Mouse (Mus musculus) neural tube, embryonic 14.5 days (tissue): ENCODE data around the gene Hoxc8. TPM values are rescaled to one million over a fixed set of nuclear protein-coding genes. Genes with fewer than 3 reads are reported as not detected.

Experiments
- ATAC-seq: fragments of 200-750 bp; cut with Nextera tagmentation; 2 replicates; pipeline ENCODE4 v1.8.0; 2017; ENCODE audit warnings: low read depth, mild to moderate bottlenecking, moderate TSS enrichment, moderate library complexity
- H3K27ac ChIP-seq: fragments of 300-500 bp; sonication (generic); 2 replicates; pipeline ENCODE4 v1.5.1; 2014; ENCODE audit warnings: low read depth, mild to moderate bottlenecking, control low read depth, low read length, moderate library complexity, mixed read lengths
- H3K27me3 ChIP-seq: fragments of 300-500 bp; sonication (generic); 2 replicates; pipeline ENCODE4 v1.6.1; 2014; ENCODE audit warnings: low read length; ENCODE audit not compliant: control insufficient read depth, insufficient read depth
- H3K36me3 ChIP-seq: fragments of 300-500 bp; sonication (generic); 2 replicates; pipeline ENCODE4 v1.6.1; 2014; ENCODE audit warnings: low read length, mixed read lengths; ENCODE audit not compliant: control insufficient read depth, insufficient read depth
- H3K4me1 ChIP-seq: fragments of 300-500 bp; sonication (generic); 2 replicates; pipeline ENCODE4 v1.6.1; 2014; ENCODE audit warnings: low read length; ENCODE audit not compliant: control insufficient read depth, insufficient read depth
- H3K4me2 ChIP-seq: fragments of 300-500 bp; sonication (generic); 2 replicates; pipeline ENCODE4 v1.6.1; 2014; ENCODE audit warnings: mild to moderate bottlenecking, low read depth, low read length, control low read depth
- H3K4me3 ChIP-seq: fragments of 300-500 bp; sonication (generic); 2 replicates; pipeline ENCODE4 v1.5.1; 2014; ENCODE audit warnings: low read depth, low read length, control low read depth, mixed read lengths
- H3K9ac ChIP-seq: fragments of 300-500 bp; sonication (generic); replicated peaks from 2 replicates; pipeline ENCODE4 v1.6.1; 2014; ENCODE audit warnings: low read depth, mild to moderate bottlenecking, control low read depth, low read length, mixed read lengths
- H3K9me3 ChIP-seq: fragments of 300-500 bp; sonication (generic); 2 replicates; pipeline ENCODE4 v1.6.1; 2016; ENCODE audit warnings: low read length; ENCODE audit not compliant: control insufficient read depth
- WGBS: fragments of 180-500 bp; shearing (Covaris S2); extraction: QIAGEN DNeasy Blood & Tissue Kit; methylation state at CpG from one replicate; pipeline ENCODE4 v1.1.7; 2014; 5-methylcytosine and 5-hydroxymethylcytosine counted together
- microRNA counts: library from miRNA; unstranded; fragments of <30 nt; microRNA quantifications from one replicate; lab custom pipeline; 2016
- microRNA-seq: library from miRNA; unstranded; fragments of <30 nt; microRNA quantifications from one replicate; pipeline ENCODE4, GENCODE M21; 2016
- polyA plus RNA-seq: library from polyadenylated mRNA; unstranded; fragments of >200 nt; fragmentation: Nextera tagmentation; extraction: Ambion mirVana; gene quantifications from 2 replicates; pipeline ENCODE4 v1.2.1, GENCODE M21; 2014

The Hoxc8 gene
- polyA plus RNA-seq, 1 experiment from 2014 or later = 50.1 TPM

DNA sequence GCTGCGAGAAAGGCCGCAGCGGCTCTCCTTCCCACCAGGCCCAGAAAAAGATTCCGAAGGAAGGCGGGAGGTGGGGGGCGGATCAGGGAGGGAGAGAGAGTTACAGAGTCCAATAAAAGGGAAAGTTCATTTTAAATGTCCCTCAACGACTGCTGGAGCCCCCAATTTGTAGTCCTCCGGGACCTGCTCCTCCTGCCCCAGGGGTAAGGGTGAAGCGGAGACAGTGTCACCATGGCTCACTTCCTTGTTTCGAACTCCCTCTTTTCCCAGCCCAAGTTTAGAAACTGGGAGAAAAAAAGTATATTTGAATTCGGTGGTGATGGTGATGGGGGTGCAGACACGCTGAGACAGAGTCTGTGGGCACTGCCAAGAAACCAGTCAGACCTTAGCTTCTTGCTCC is 50.2 kb downstream of the Hoxc8 start:
- Histone ChIP-seq H3K27me3 (no peaks in the 10 kb centered on the region), H3K9me3 (no peaks in the 10 kb centered on the region), H3K36me3 (no peaks in the 10 kb centered on the region), H3K4me1 (peaks cover 42% of the 10 kb centered on the region), H3K4me3 (no peak overlapping the region), H3K4me2 (peak overlapping the region; percentile 39; the same call in 1 of the 2 replicates), H3K9ac (peak overlapping the region; percentile 47), H3K27ac (peak overlapping the region; percentile 52)
- no peak for ATAC-seq
- 4% methylated on average over 12 of the region's 12 CpGs for WGBS

DNA sequence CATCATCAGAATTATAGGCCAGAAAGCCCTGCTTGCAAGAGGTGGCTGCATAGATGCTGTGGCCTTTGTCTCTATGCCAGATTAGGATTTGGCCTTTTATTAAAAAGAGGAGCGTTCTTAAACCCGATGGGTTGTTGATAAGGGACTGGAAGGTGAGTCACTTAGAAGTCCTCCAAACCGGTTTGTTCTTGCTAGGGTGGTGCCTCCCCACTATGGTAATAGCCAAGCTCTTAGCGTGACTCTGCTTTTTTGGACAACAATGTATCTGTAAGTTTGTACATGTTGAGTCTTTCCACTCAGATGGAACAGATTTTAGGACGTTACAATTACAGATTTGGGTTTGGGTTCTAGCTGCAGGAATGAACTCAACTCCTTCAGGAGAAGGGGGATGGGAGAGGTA is 51.2 kb downstream of the Hoxc8 start:
- Histone ChIP-seq H3K4me3 (no peak overlapping the region), H3K36me3 (no peaks in the 10 kb centered on the region), H3K4me1 (peaks cover 33% of the 10 kb centered on the region), H3K27ac (peak overlapping the region; percentile 69; the same call in 1 of the 2 replicates), H3K27me3 (no peaks in the 10 kb centered on the region), H3K4me2 (0 out of 2 replicates have a peak overlapping the region, but pooled peaks have one; percentile 39), H3K9ac (peak overlapping the region; percentile 47; the same call in 1 of the 2 replicates), H3K9me3 (no peaks in the 10 kb centered on the region)
- no peak for ATAC-seq
- 20% methylated on average over 5 of the region's 5 CpGs for WGBS

DNA sequence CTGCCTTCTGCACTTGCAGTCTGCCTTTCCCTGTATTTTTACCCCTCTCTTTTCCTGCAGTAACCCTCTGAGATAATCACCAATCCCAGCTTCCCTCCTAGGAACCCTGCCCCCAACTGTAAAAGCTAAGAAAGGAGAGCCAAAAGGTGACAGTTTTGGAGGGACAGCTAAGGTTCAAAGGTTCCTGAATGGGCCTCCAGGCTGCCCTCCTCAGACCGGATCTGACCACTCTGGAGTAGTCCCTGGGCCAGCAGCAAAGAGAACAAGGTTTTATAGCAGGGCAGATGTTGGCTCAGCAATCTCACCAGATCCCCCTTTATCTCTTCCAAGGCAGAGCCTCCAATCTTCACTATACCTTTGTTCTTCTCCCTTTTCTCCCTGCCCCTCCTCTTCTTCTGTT is 51.8 kb downstream of the Hoxc8 start:
- no peaks in the 10 kb centered on the region for H3K27me3 ChIP-seq
- no peak overlapping the region for H3K4me2 ChIP-seq
- H3K4me1 ChIP-seq = peaks cover 33% of the 10 kb centered on the region
- ATAC-seq = no peak
- WGBS = 5% methylated on average over 1 of the region's 1 CpGs
- H3K36me3 ChIP-seq = no peaks in the 10 kb centered on the region
- H3K27ac ChIP-seq = no peak overlapping the region
- H3K9ac ChIP-seq = no peak overlapping the region
- no peaks in the 10 kb centered on the region for H3K9me3 ChIP-seq
- no peak overlapping the region for H3K4me3 ChIP-seq

MicroRNAs within 50 kb of the gene (microRNA counts, 519-probe panel; counts per million panel counts)
- microRNA mmu-miR-615-3p (lab: Ali Mortazavi, UCI) (4,190 counts per million, percentile 48 among the panel's probes with 10 or more counts), microRNA mmu-miR-615-5p (lab: Ali Mortazavi, UCI) (not detected)

Small RNA genes lying within 50 kb of the gene (microRNA-seq; reads per million reads assigned to microRNA genes)
- gene Mir196a-2 = 659 reads per million, percentile 73 among the genes with 10 or more reads in this experiment
- 9,764 reads per million, percentile 97 among the genes with 10 or more reads in this experiment for gene Mir615

Other genes starting within 250 kb of the Hoxc8 start
- gene Hoxc13, start 69.5 kb upstream of the Hoxc8 start, polyA plus RNA-seq = not detected in 2 replicates
- not detected in 2 replicates for gene Hoxc12, start 53.9 kb upstream of the Hoxc8 start, polyA plus RNA-seq
- gene Hoxc11, start 36.2 kb upstream of the Hoxc8 start, polyA plus RNA-seq = not detected in 2 replicates
- gene Hoxc10, start 23.8 kb upstream of the Hoxc8 start, polyA plus RNA-seq = 46.1 and 94.7 TPM in 2 replicates
- 3.6 and 10.2 TPM in 2 replicates for gene Hoxc5, start 23.2 kb upstream of the Hoxc8 start, polyA plus RNA-seq
- 46.9 and 49.8 TPM in 2 replicates for gene Hoxc9, start 14.2 kb upstream of the Hoxc8 start, polyA plus RNA-seq
- 23.0 and 38.7 TPM in 2 replicates for gene Hoxc6, start 7.7 kb downstream of the Hoxc8 start, polyA plus RNA-seq
- gene Hoxc4, start 28.3 kb downstream of the Hoxc8 start, polyA plus RNA-seq = 19.0 and 24.0 TPM in 2 replicates
- gene Smug1, start 176.5 kb downstream of the Hoxc8 start, polyA plus RNA-seq = 19.2 and 28.0 TPM in 2 replicates
- gene Cbx5, start 249.2 kb downstream of the Hoxc8 start, polyA plus RNA-seq = 132 and 143 TPM in 2 replicates
- gene Hnrnpa1, start 249.8 kb downstream of the Hoxc8 start, polyA plus RNA-seq = 635 and 713 TPM in 2 replicates